Mouse (Mus musculus) myocyte (in vitro differentiated cells): ENCODE measurements at regions not wholly inside any gene's neighbourhood (a gene's known extent, or its start where the extent isn't known, plus 50 kb on each side); places are given as distances from the start of the nearest gene placed in this dataset.

Source experiments
- CEBPB ChIP-seq: IDR thresholded peaks from 2 replicates; pipeline ENCODE4 v1.6.1; 2011; ENCODE audit warnings: mild to moderate bottlenecking, moderate library complexity; ENCODE audit not compliant: poor library complexity, insufficient read depth, severe bottlenecking
- MAX ChIP-seq: IDR thresholded peaks from one replicate; pipeline ENCODE4 v1.6.1; 2011; ENCODE audit warnings: low read depth, mild to moderate bottlenecking, control low read depth
- POLR2A ChIP-seq: IDR thresholded peaks from one replicate; pipeline ENCODE4 v1.6.1; 2011; ENCODE audit warnings: low read depth, mild to moderate bottlenecking, control low read depth, moderate library complexity; ENCODE audit not compliant: insufficient read length
- SRF ChIP-seq: IDR thresholded peaks from one replicate; pipeline ENCODE4 v1.6.1; 2011; ENCODE audit warnings: low read depth; ENCODE audit not compliant: control insufficient read depth, insufficient read length
- TCF12 ChIP-seq: IDR thresholded peaks from one replicate; pipeline ENCODE4 v1.6.1; 2011; ENCODE audit warnings: mild to moderate bottlenecking, control low read depth; ENCODE audit not compliant: poor library complexity, insufficient read depth, severe bottlenecking

GRCm38 (mm10) chr12:79961881-79962280 is 150.9 kb downstream of the Zfp36l1 start:
- TF ChIP-seq POLR2A = no peak
- no peak for TF ChIP-seq SRF
- no peak for TF ChIP-seq MAX
- no peak for TF ChIP-seq CEBPB
- no peak for TF ChIP-seq TCF12
